Mouse (Mus musculus) liver, postnatal 0 days (tissue): ENCODE measurements at regions not wholly inside any gene's neighbourhood (a gene's known extent, or its start where the extent isn't known, plus 50 kb on each side); places are given as distances from the start of the nearest gene placed in this dataset.

Source experiments
- ATAC-seq: fragments of 200-750 bp; cut with Nextera tagmentation; 2 replicates; pipeline ENCODE4 v1.8.0; 2017; ENCODE audit warnings: mild to moderate bottlenecking, moderate library complexity
- DNase-seq: peaks from one replicate; pipeline ENCODE4 v3.0.0-alpha.2; 2016
- H3K27ac ChIP-seq: fragments of 300-500 bp; sonication (generic); 2 replicates; pipeline ENCODE4 v1.5.1; 2014; ENCODE audit warnings: antibody characterized with exemption, moderate library complexity, mild to moderate bottlenecking, low read depth
- H3K27me3 ChIP-seq: fragments of 300-500 bp; sonication (generic); 2 replicates; pipeline ENCODE4 v1.6.1; 2014; ENCODE audit warnings: low read length, control low read depth, mixed read lengths; ENCODE audit not compliant: insufficient read depth
- H3K36me3 ChIP-seq: fragments of 300-500 bp; sonication (generic); replicated peaks from 2 replicates; pipeline ENCODE4 v1.6.1; 2014; ENCODE audit warnings: mild to moderate bottlenecking, control low read depth, low read length, moderate library complexity, mixed read lengths; ENCODE audit not compliant: insufficient read depth
- H3K4me1 ChIP-seq: fragments of 300-500 bp; sonication (generic); 2 replicates; pipeline ENCODE4 v1.6.1; 2014; ENCODE audit warnings: antibody characterized with exemption, mild to moderate bottlenecking, control low read depth; ENCODE audit not compliant: insufficient read depth
- H3K4me2 ChIP-seq: fragments of 300-500 bp; sonication (generic); 2 replicates; pipeline ENCODE4 v1.6.1; 2014; ENCODE audit warnings: low read depth, mild to moderate bottlenecking, low read length, moderate library complexity, mixed read lengths
- H3K4me3 ChIP-seq: fragments of 300-500 bp; sonication (generic); 2 replicates; pipeline ENCODE4 v1.5.1; 2014; ENCODE audit warnings: low read depth, low read length
- H3K9ac ChIP-seq: fragments of 300-500 bp; sonication (generic); replicated peaks from 2 replicates; pipeline ENCODE4 v1.6.1; 2014; ENCODE audit warnings: mild to moderate bottlenecking, moderate library complexity
- H3K9me3 ChIP-seq: fragments of 300-500 bp; sonication (generic); 2 replicates; pipeline ENCODE4 v1.6.1; 2016; ENCODE audit warnings: mild to moderate bottlenecking, control low read depth, low read length, mixed read lengths
- CTCF ChIP-seq: sonication (generic); IDR thresholded peaks from 2 replicates; pipeline ENCODE4 v1.5.1; 2016; ENCODE audit warnings: antibody characterized with exemption, low read depth
- EP300 ChIP-seq: IDR thresholded peaks from 2 replicates; pipeline ENCODE4 v1.6.1; 2016; ENCODE audit warnings: antibody characterized with exemption, low read depth, mild to moderate bottlenecking
- WGBS: fragments of 180-500 bp; shearing (Covaris S2); extraction: QIAGEN DNeasy Blood & Tissue Kit; methylation state at CpG from one replicate; pipeline ENCODE4 v1.1.7; 2014; ENCODE audit not compliant: insufficient replicate concordance; 5-methylcytosine and 5-hydroxymethylcytosine counted together

GRCm38 (mm10) chr15:97457468-97457867 is 210.4 kb upstream of the Amigo2 start:
- DNase-seq: no peak
- Histone ChIP-seq H3K4me3 (no peak overlapping the region), H3K36me3 (no peaks in the 10 kb centered on the region), H3K27ac (no peak overlapping the region), H3K9me3 (no peaks in the 10 kb centered on the region), H3K9ac (no peak overlapping the region), H3K4me1 (no peaks in the 10 kb centered on the region), H3K27me3 (no peaks in the 10 kb centered on the region), H3K4me2 (no peak overlapping the region)
- 80% methylated on average over 8 of the region's 8 CpGs for WGBS
- no peak for ATAC-seq
- TF ChIP-seq EP300: no peak
- TF ChIP-seq CTCF: no peak

DNA sequence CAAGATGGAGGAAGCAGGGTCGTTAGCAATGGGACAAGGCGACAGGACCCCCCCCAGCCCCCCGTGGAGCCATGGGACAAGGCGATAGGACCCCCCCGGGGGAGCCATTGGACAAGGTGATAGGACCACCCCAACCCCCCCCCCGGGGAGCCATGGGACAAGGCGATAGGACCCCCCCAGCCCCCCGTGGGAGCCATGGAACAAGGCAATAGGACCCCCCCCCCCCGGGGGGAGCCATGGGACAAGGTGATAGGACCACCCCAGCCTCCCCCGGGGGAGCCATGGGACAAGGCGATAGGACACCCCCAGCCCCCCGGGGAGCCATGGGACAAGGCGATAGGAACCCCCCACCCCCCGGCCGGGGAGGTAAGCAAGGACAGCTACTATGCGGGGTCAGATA is 209.9 kb upstream of the Amigo2 start:
- Histone ChIP-seq H3K27me3 (no peaks in the 10 kb centered on the region), H3K4me3 (no peak overlapping the region), H3K36me3 (no peaks in the 10 kb centered on the region), H3K9me3 (no peaks in the 10 kb centered on the region), H3K27ac (no peak overlapping the region), H3K9ac (no peak overlapping the region), H3K4me2 (no peak overlapping the region), H3K4me1 (no peaks in the 10 kb centered on the region)
- DNase-seq (peak; percentile 27), ATAC-seq (no peak)
- TF ChIP-seq CTCF (no peak), EP300 (no peak)
- 85% methylated on average over 13 of the region's 16 CpGs for WGBS

- H3K27me3 ChIP-seq: no peaks in the 10 kb centered on the region
- no peak overlapping the region for H3K9ac ChIP-seq
- ATAC-seq: peak; percentile 49; the same call in 1 of the 2 replicates
- no peaks in the 10 kb centered on the region for H3K9me3 ChIP-seq
- peak overlapping the region; percentile 44; the same call in 1 of the 2 replicates for H3K27ac ChIP-seq
- WGBS: 20% methylated on average over 5 of the region's 5 CpGs
- TF ChIP-seq EP300: no peak
- TF ChIP-seq CTCF: no peak
- no peak overlapping the region for H3K4me2 ChIP-seq
- H3K36me3 ChIP-seq: no peaks in the 10 kb centered on the region
- no peaks in the 10 kb centered on the region for H3K4me1 ChIP-seq
- no peak overlapping the region for H3K4me3 ChIP-seq
- no peak for DNase-seq
Observed at GRCm38 (mm10) chr15:97455672-97456071, 208.6 kb upstream of the Amigo2 start.

GRCm38 (mm10) chr15:97449724-97450123 is 202.6 kb upstream of the Amigo2 start:
- H3K9me3 ChIP-seq: no peaks in the 10 kb centered on the region
- no peak for DNase-seq
- TF ChIP-seq EP300: no peak
- TF ChIP-seq CTCF: no peak
- no peak overlapping the region for H3K4me2 ChIP-seq
- no peaks in the 10 kb centered on the region for H3K36me3 ChIP-seq
- no peaks in the 10 kb centered on the region for H3K27me3 ChIP-seq
- ATAC-seq: no peak
- no peak overlapping the region for H3K9ac ChIP-seq
- H3K4me3 ChIP-seq: no peak overlapping the region
- H3K27ac ChIP-seq: no peak overlapping the region
- 81% methylated on average over 3 of the region's 3 CpGs for WGBS
- H3K4me1 ChIP-seq: no peaks in the 10 kb centered on the region

GRCm38 (mm10) chr15:97449001-97449400 is 201.9 kb upstream of the Amigo2 start:
- Histone ChIP-seq H3K4me3 (no peak overlapping the region), H3K9ac (no peak overlapping the region), H3K4me2 (no peak overlapping the region), H3K9me3 (no peaks in the 10 kb centered on the region), H3K27me3 (no peaks in the 10 kb centered on the region), H3K36me3 (no peaks in the 10 kb centered on the region), H3K27ac (no peak overlapping the region), H3K4me1 (no peaks in the 10 kb centered on the region)
- no peak for DNase-seq
- 44% methylated on average over 6 of the region's 6 CpGs for WGBS
- no peak for ATAC-seq
- no peak for TF ChIP-seq EP300

GRCm38 (mm10) chr15:97448243-97448880 is 201.3 kb upstream of the Amigo2 start:
- Histone ChIP-seq H3K27me3 (no peaks in the 10 kb centered on the region), H3K27ac (no peak overlapping the region), H3K9ac (no peak overlapping the region), H3K4me3 (no peak overlapping the region), H3K9me3 (no peaks in the 10 kb centered on the region), H3K36me3 (no peaks in the 10 kb centered on the region), H3K4me1 (no peaks in the 10 kb centered on the region), H3K4me2 (no peak overlapping the region)
- TF ChIP-seq CTCF (no peak), EP300 (no peak)
- no peak for ATAC-seq
- WGBS: 47% methylated on average over 5 of the region's 5 CpGs
- DNase-seq: no peak

- no peak for ATAC-seq
- no peak overlapping the region for H3K27ac ChIP-seq
- WGBS: 79% methylated on average over 9 of the region's 9 CpGs
- DNase-seq: no peak
- H3K4me3 ChIP-seq: no peak overlapping the region
- H3K9ac ChIP-seq: no peak overlapping the region
- no peaks in the 10 kb centered on the region for H3K4me1 ChIP-seq
- H3K9me3 ChIP-seq: no peaks in the 10 kb centered on the region
- H3K36me3 ChIP-seq: no peaks in the 10 kb centered on the region
- no peak for TF ChIP-seq CTCF
- no peak for TF ChIP-seq EP300
- H3K4me2 ChIP-seq: no peak overlapping the region
- H3K27me3 ChIP-seq: no peaks in the 10 kb centered on the region
Observed at GRCm38 (mm10) chr15:97446181-97446580, 199.1 kb upstream of the Amigo2 start.
